Mouse (Mus musculus) lung, postnatal 0 days (tissue): ENCODE data around the gene Fry. TPM values are rescaled to one million over a fixed set of nuclear protein-coding genes. Genes with fewer than 3 reads are reported as not detected.
A peak's percentile ranks its signal among the peaks of the same experiment; 100 is the strongest.

Source experiments
- ATAC-seq: fragments of 200-750 bp; cut with Nextera tagmentation; 2 replicates; pipeline ENCODE4 v1.8.0; 2017; ENCODE audit warnings: moderate library complexity
- DNase-seq: peaks from one replicate; pipeline ENCODE4 v3.0.0-alpha.2; 2016; ENCODE audit warnings: low spot score
- H3K27ac ChIP-seq: fragments of 300-500 bp; sonication (generic); 2 replicates; pipeline ENCODE4 v1.5.1; 2014; ENCODE audit warnings: antibody characterized with exemption, mild to moderate bottlenecking, low read length, mixed read lengths
- H3K27me3 ChIP-seq: fragments of 300-500 bp; sonication (generic); replicated peaks from 2 replicates; pipeline ENCODE4 v1.6.1; 2014; ENCODE audit warnings: low read length, mixed read lengths; ENCODE audit not compliant: insufficient read depth
- H3K36me3 ChIP-seq: fragments of 300-500 bp; sonication (generic); 2 replicates; pipeline ENCODE4 v1.6.1; 2014; ENCODE audit warnings: low read length, mixed read lengths; ENCODE audit not compliant: insufficient read depth
- H3K4me1 ChIP-seq: fragments of 300-500 bp; sonication (generic); 2 replicates; pipeline ENCODE4 v1.6.1; 2014; ENCODE audit warnings: antibody characterized with exemption, low read depth, low read length, mixed read lengths; ENCODE audit not compliant: insufficient read depth
- H3K4me2 ChIP-seq: fragments of 300-500 bp; sonication (generic); replicated peaks from 2 replicates; pipeline ENCODE4 v1.6.1; 2014; ENCODE audit warnings: low read depth, mild to moderate bottlenecking, low read length, moderate library complexity, mixed read lengths
- H3K4me3 ChIP-seq: fragments of 300-500 bp; sonication (generic); 2 replicates; pipeline ENCODE4 v1.5.1; 2014; ENCODE audit warnings: low read depth, low read length
- H3K9ac ChIP-seq: fragments of 300-500 bp; sonication (generic); replicated peaks from 2 replicates; pipeline ENCODE4 v1.6.1; 2014; ENCODE audit warnings: low read depth, mild to moderate bottlenecking
- H3K9me3 ChIP-seq: fragments of 300-500 bp; sonication (generic); 2 replicates; pipeline ENCODE4 v1.6.1; 2016; ENCODE audit warnings: low read length, mixed read lengths
- CTCF ChIP-seq: IDR thresholded peaks from 2 replicates; pipeline ENCODE4 v1.5.1; 2016; ENCODE audit warnings: antibody characterized with exemption, mild to moderate bottlenecking
- EP300 ChIP-seq: IDR thresholded peaks from 2 replicates; pipeline ENCODE4 v1.6.1; 2016; ENCODE audit warnings: antibody characterized with exemption, mild to moderate bottlenecking, control low read depth
- WGBS: fragments of 180-500 bp; shearing (Covaris S2); extraction: QIAGEN DNeasy Blood & Tissue Kit; methylation state at CpG from one replicate; pipeline ENCODE4 v1.1.7; 2014; 5-methylcytosine and 5-hydroxymethylcytosine counted together
- polyA plus RNA-seq: library from polyadenylated mRNA; unstranded; fragments of >200 nt; fragmentation: Nextera tagmentation; extraction: Ambion mirVana; gene quantifications from 2 replicates; pipeline ENCODE4 v1.2.1, GENCODE M21; 2015

The Fry gene
- polyA plus RNA-seq, result 17.2 and 20.8 TPM in 2 replicates

GRCm38 (mm10) chr5:150118455-150119241 lies at the start of gene Fry:
TSS of gene Fry (plus strand) at chr5:150118645.
- Histone ChIP-seq H3K27ac (peak within 1 kb of the TSS; percentile 43; the same call in 1 of the 2 replicates), H3K4me2 (peak within 1 kb of the TSS; percentile 88), H3K4me1 (peaks cover 3% of the 10 kb centered on the region; the same call in 1 of the 2 replicates), H3K9ac (peak within 1 kb of the TSS; percentile 32; the same call in 1 of the 2 replicates), H3K27me3 (no peaks in the 10 kb centered on the region), H3K4me3 (peak within 1 kb of the TSS; percentile 57), H3K9me3 (no peaks in the 10 kb centered on the region), H3K36me3 (no peaks in the 10 kb centered on the region)
- ATAC-seq (peak; percentile 99), DNase-seq (peak; percentile 94)
- 0% methylated on average over 20 of the region's 68 CpGs for WGBS
- TF ChIP-seq CTCF (no peak), EP300 (no peak)

- peak; percentile 77 for DNase-seq
- Histone ChIP-seq H3K9me3 (no peaks in the 10 kb centered on the region), H3K4me3 (no peak overlapping the region), H3K9ac (no peak overlapping the region), H3K36me3 (no peaks in the 10 kb centered on the region), H3K4me1 (no peaks in the 10 kb centered on the region), H3K27me3 (no peaks in the 10 kb centered on the region), H3K27ac (no peak overlapping the region), H3K4me2 (no peak overlapping the region)
- TF ChIP-seq CTCF (peak; percentile 41), EP300 (no peak)
- ATAC-seq, result no peak
- WGBS, result 19% methylated on average over 10 of the region's 10 CpGs
These were observed 48.4 kb upstream of the Fry start for GRCm38 (mm10) chr5:150070086-150070485.

DNA sequence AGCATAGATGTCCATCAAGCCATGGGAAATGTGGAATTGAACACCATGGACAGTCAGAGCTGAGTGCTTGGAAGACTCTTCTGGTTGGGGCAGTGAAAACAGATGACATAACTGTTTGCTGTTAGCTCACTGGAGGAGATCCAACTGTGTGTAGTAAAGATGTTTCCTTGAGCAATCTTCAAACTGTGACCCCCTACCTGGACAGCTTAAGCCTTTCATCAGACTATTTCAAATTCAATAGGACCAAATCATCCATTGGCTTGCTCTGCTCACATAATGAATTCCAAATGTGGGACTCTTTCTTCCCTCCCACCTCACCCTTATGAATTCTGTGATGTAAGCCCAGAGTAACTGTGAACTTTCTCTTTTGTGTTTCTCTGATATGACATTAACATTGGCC lies 46.7 kb upstream of the Fry start:
- no peak overlapping the region for H3K27ac ChIP-seq
- H3K9ac ChIP-seq, result no peak overlapping the region
- H3K4me1 ChIP-seq, result no peaks in the 10 kb centered on the region
- H3K36me3 ChIP-seq, result no peaks in the 10 kb centered on the region
- no peak for ATAC-seq
- no peak for DNase-seq
- no peak overlapping the region for H3K4me2 ChIP-seq
- TF ChIP-seq EP300 (no peak), CTCF (no peak)
- H3K9me3 ChIP-seq, result no peaks in the 10 kb centered on the region
- H3K27me3 ChIP-seq, result no peaks in the 10 kb centered on the region
- H3K4me3 ChIP-seq, result no peak overlapping the region

- WGBS, result 28% methylated on average over 12 of the region's 12 CpGs
- no peaks in the 10 kb centered on the region for H3K36me3 ChIP-seq
- peak; percentile 54 for DNase-seq
These were observed 38.3 kb upstream of the Fry start for GRCm38 (mm10) chr5:150079866-150080797.

GRCm38 (mm10) chr5:150082696-150083095 lies 35.7 kb upstream of the Fry start:
- DNase-seq (no peak), ATAC-seq (no peak)
- TF ChIP-seq CTCF (no peak), EP300 (no peak)
- no peak overlapping the region for H3K27ac ChIP-seq
- no peak overlapping the region for H3K4me2 ChIP-seq
- no peak overlapping the region for H3K9ac ChIP-seq
- H3K4me1 ChIP-seq, result no peaks in the 10 kb centered on the region
- H3K9me3 ChIP-seq, result no peaks in the 10 kb centered on the region
- H3K27me3 ChIP-seq, result no peaks in the 10 kb centered on the region
- no peaks in the 10 kb centered on the region for H3K36me3 ChIP-seq
- H3K4me3 ChIP-seq, result no peak overlapping the region
- WGBS, result 67% methylated on average over 14 of the region's 14 CpGs

More at GRCm38 (mm10) chr5:150079866-150080797, 38.3 kb upstream of the Fry start:
- Histone ChIP-seq H3K4me3 (no peak overlapping the region), H3K4me2 (peak overlapping the region; percentile 17), H3K9me3 (no peaks in the 10 kb centered on the region), H3K27ac (no peak overlapping the region), H3K27me3 (no peaks in the 10 kb centered on the region), H3K9ac (no peak overlapping the region), H3K4me1 (no peaks in the 10 kb centered on the region)
- TF ChIP-seq CTCF (no peak), EP300 (no peak)
- ATAC-seq, result peak; percentile 78

DNA sequence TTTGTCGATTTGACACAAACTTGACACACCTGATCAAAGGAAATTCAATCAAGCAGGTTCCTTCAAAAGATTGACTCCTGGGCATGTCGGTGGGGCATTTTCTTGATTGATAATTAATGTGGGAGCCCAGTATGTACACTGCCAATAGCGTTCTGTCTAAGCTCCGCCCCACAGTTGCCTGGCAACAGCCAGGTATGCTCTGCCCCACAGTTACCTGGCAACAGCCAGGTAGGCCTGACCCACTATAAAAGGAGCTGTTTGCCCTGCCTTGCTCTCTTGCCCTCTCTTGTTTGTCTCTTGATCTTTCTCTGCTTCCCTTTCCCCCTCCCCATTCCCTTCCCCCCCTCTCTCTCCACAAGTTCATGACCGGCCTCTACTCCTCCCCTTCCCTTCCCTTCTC lies 35.3 kb upstream of the Fry start:
- no peak overlapping the region for H3K9ac ChIP-seq
- ATAC-seq, result peak; percentile 32
- no peak overlapping the region for H3K27ac ChIP-seq
- no peaks in the 10 kb centered on the region for H3K9me3 ChIP-seq
- WGBS, result 55% methylated on average over 5 of the region's 5 CpGs
- no peaks in the 10 kb centered on the region for H3K4me1 ChIP-seq
- no peak overlapping the region for H3K4me2 ChIP-seq
- DNase-seq, result peak; percentile 15
- H3K36me3 ChIP-seq, result no peaks in the 10 kb centered on the region
- TF ChIP-seq CTCF (no peak), EP300 (no peak)
- no peaks in the 10 kb centered on the region for H3K27me3 ChIP-seq
- no peak overlapping the region for H3K4me3 ChIP-seq
